Mouse (Mus musculus) testis, adult 2 months (tissue): ENCODE results near the gene Vbp1.

Source experiments
- CTCF ChIP-seq: fragments of 200-500 bp; IDR thresholded peaks from 2 replicates; pipeline ENCODE4 v1.5.1; 2012; ENCODE audit warnings: low read depth, mild to moderate bottlenecking, inconsistent platforms, low read length, moderate library complexity; ENCODE audit not compliant: control insufficient read depth, insufficient read depth, insufficient replicate concordance
- POLR2A ChIP-seq: fragments of 200-500 bp; IDR thresholded peaks from 2 replicates; pipeline ENCODE4 v1.6.1; 2012; ENCODE audit warnings: low read depth, mild to moderate bottlenecking, inconsistent platforms, low read length, moderate library complexity; ENCODE audit not compliant: control insufficient read depth

GRCm38 (mm10) chrX:75489886-75490285 is 24.2 kb upstream of the Vbp1 start:
- TF ChIP-seq CTCF (no peak), POLR2A (no peak)
